Mouse (Mus musculus): Measurements from ENCODE around the gene Itih5.

DNA sequence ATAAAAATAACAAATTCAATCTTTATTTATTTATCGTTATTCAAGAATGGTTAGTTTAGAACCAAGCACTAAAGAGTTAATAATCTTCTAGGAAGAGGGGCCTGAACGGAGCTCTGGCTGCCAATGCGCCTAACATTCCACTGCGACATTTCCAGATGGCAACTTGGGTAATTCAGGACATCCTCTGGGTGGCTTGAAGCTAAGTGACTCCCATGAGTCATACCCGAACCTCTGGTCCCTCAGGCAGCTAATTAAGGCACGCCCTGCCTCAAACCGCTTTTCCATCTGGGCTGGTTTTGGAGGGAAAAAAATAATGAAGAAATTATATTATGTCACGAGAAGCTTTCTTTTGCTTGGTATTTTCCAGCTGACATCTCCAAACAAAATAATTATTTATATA lies 14.6 kb downstream of the Itih5 start:
- TF ChIP-seq CTCF (IDR thresholded peaks at IDR 0.05; ENCODE audit: low read depth, low read length) (no peak), POLR2A (IDR thresholded peaks at IDR 0.05; ENCODE audit: extremely low read depth, insufficient read depth, low read length) (no peak)
